Mouse (Mus musculus): ENCODE results near the gene Hmgcs2. TPM values are rescaled to one million over a fixed set of nuclear protein-coding genes. Genes with fewer than 3 reads are reported as not detected.
A peak's percentile ranks its signal among the peaks of the same experiment; 100 is the strongest.

Gene Hmgcs2
- polyA plus RNA-seq, 1 experiment from 2014 or later: 1.7 TPM

GRCm38 (mm10) chr3:98353892-98354291 is 73.7 kb downstream of the Hmgcs2 start:
- no peaks in the 10 kb centered on the region for H3K9me3 ChIP-seq (replicated peaks)
- no peaks in the 10 kb centered on the region for H3K27me3 ChIP-seq (ENCODE audit: low read depth, poor library complexity, severe bottlenecking)
- WGBS: 38% methylated on average over 7 of the region's 7 CpGs

GRCm38 (mm10) chr3:98355344-98356025 is 75.2 kb downstream of the Hmgcs2 start:
- Histone ChIP-seq H3K36me3 (no peaks in the 10 kb centered on the region), H3K27me3 (ENCODE audit: low read depth, poor library complexity, severe bottlenecking) (no peaks in the 10 kb centered on the region), H3K27ac (replicated peaks) (peak overlapping the region; percentile 28; the same call in 1 of the 2 replicates), H3K4me1 (peaks cover 12% of the 10 kb centered on the region), H3K4me3 (no peak overlapping the region), H3K9me3 (replicated peaks) (no peaks in the 10 kb centered on the region)
- 78% methylated on average over 10 of the region's 10 CpGs for WGBS
- DNase-seq (ENCODE audit: low spot score): no peak

More at GRCm38 (mm10) chr3:98353892-98354291, 73.7 kb downstream of the Hmgcs2 start:
- Histone ChIP-seq H3K4me1 (peaks cover 18% of the 10 kb centered on the region), H3K27ac (replicated peaks) (no peak overlapping the region), H3K36me3 (no peaks in the 10 kb centered on the region), H3K4me3 (no peak overlapping the region)
- peak; percentile 45 for DNase-seq (ENCODE audit: low spot score)

GRCm38 (mm10) chr3:98356026-98356365 is 75.8 kb downstream of the Hmgcs2 start:
- no peak for DNase-seq (ENCODE audit: low spot score)
- H3K4me3 ChIP-seq: no peak overlapping the region
- peaks cover 12% of the 10 kb centered on the region for H3K4me1 ChIP-seq
- H3K27ac ChIP-seq (replicated peaks): no peak overlapping the region
- no peaks in the 10 kb centered on the region for H3K27me3 ChIP-seq (ENCODE audit: low read depth, poor library complexity, severe bottlenecking)
- H3K9me3 ChIP-seq (replicated peaks): no peaks in the 10 kb centered on the region
- 71% methylated on average over 6 of the region's 6 CpGs for WGBS
- H3K36me3 ChIP-seq: no peaks in the 10 kb centered on the region

GRCm38 (mm10) chr3:98356632-98357370 is 76.6 kb downstream of the Hmgcs2 start:
- 74% methylated on average over 3 of the region's 3 CpGs for WGBS
- Histone ChIP-seq H3K4me1 (peaks cover 12% of the 10 kb centered on the region), H3K36me3 (no peaks in the 10 kb centered on the region), H3K27ac (replicated peaks) (no peak overlapping the region), H3K9me3 (replicated peaks) (no peaks in the 10 kb centered on the region), H3K4me3 (no peak overlapping the region), H3K27me3 (ENCODE audit: low read depth, poor library complexity, severe bottlenecking) (no peaks in the 10 kb centered on the region)
- DNase-seq (ENCODE audit: low spot score): no peak

Other genes starting within 250 kb of the Hmgcs2 start
- not detected in 2 replicates for gene Adam30, start 119.8 kb upstream of the Hmgcs2 start, polyA plus RNA-seq (2016; fragmentation: Nextera tagmentation; extraction: Ambion mirVana)
- gene Reg4, start 58.3 kb upstream of the Hmgcs2 start, polyA plus RNA-seq (2016; fragmentation: Nextera tagmentation; extraction: Ambion mirVana): not detected in 2 replicates
- gene Phgdh, start 59.6 kb downstream of the Hmgcs2 start, polyA plus RNA-seq (2016; fragmentation: Nextera tagmentation; extraction: Ambion mirVana): 386 and 388 TPM in 2 replicates
- gene Zfp697, start 102.0 kb downstream of the Hmgcs2 start, polyA plus RNA-seq (2016; fragmentation: Nextera tagmentation; extraction: Ambion mirVana): 6.8 and 8.3 TPM in 2 replicates
- gene Gm4450, start 176.7 kb downstream of the Hmgcs2 start, polyA plus RNA-seq (2016; fragmentation: Nextera tagmentation; extraction: Ambion mirVana): not detected in 2 replicates
- not detected in 2 replicates for gene Hsd3b4, start 230.1 kb downstream of the Hmgcs2 start, polyA plus RNA-seq (2016; fragmentation: Nextera tagmentation; extraction: Ambion mirVana)